Mouse (Mus musculus) pancreas, adult 10 weeks (tissue): ENCODE measurements around the gene Hmmr. TPM values are rescaled to one million over a fixed set of nuclear protein-coding genes. Genes with fewer than 3 reads are reported as not detected.

Source experiments
- polyA plus RNA-seq: library from polyadenylated mRNA; stranded (reverse); fragments of 350-450 nt; fragmentation: Illumina TruSeq; extraction: RNeasy Lipid Tissue Mini Kit (QIAGEN cat#74804); gene quantifications from one replicate; pipeline ENCODE4 v1.2.3, GENCODE M21; 2015; ENCODE audit warnings: low read depth, low replicate concordance; ENCODE audit not compliant: insufficient read depth

The Hmmr gene
- not detected for polyA plus RNA-seq

DNA sequence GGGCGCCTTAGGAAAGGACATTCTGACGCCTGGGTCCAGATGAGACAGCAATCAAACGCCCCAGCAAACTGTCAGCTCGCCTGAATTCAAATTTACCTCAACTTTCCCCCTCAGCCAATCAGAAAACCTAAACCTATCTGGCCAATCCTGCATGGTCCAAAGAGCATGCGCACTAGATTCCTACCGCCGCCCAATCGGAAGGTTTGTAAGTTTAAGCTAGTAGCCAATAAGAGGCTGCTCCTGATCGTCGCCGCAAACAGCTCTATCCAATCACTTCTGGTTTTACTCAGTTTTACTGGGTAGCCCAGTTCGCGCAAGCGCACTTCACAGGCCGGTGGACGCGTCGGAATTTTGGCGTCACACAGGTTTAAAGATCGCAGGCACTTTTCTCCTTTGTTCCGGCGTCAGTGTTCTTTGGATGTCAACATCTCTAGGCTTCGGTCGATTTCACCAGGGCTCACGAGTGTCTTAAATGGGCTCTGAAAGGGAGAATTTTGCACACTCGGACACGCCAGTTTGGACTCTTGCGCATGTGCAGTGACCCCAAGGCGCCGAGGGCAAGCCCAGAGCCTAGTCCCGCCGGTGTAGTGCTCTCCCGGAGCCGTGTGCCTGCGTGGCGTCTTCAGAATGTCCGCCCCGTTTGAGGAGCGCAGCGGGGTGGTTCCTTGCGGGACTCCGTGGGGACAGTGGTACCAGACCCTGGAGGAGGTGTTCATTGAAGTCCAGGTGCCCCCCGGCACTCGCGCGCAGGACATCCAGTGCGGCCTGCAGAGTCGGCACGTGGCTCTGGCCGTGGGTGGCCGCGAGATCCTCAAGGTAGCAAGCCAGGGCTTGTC lies at the start of gene Hmmr, which contains the start of gene Nudcd2:
Gene Hmmr, minus strand, starts transcription at position 84 of the 836 bp plus-strand sequence.
Gene Nudcd2, plus strand, starts transcription at position 329 of the 836 bp plus-strand sequence.

DNA sequence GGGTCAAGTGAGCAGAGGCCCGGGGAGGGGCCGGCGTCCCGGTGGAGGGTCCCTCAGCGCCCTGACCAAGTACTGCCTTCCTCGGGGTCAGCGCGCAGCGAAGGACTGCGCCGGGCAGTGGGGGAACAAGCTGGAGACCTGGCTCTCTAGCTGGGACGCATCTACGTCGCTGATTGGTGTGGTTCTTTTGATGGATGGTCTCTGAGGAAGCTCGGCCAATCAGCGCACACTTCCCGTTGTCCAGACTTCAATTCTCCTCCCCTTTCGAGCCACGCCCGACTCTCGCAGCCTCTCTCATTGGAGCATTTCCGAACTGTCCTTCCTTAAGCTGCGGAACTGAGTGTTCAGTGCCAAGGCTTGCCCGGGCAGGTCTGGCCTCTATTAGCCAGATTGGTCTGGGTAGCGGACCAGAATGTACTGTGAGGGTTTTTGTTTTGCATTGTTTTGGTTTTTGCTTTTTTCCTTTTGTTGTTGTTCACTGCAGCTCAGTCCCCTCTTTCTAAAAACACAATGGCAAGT lies 21.9 kb upstream of the Hmmr start, which contains the start of gene Ccng1:
Gene Ccng1, minus strand, starts transcription at position 203 of the 519 bp plus-strand sequence.

DNA sequence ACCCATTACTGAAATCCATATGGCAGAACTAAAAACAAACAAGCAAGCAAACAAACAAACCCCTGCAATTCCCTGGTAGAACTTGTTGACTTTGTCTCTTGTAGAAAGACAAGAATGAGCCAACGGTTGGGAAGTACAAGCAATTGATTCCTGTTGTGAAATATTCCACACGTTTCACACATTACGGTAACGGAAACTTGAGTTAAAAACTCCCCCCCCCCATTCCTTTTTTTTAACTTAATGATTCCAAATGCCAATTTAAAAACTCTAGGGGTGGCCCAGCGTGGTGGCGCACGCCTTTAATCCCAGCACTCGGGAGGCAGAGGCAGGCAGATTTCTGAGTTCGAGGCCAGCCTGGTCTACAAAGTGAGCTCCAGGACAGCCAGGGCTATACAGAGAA lies 38.1 kb downstream of the Hmmr start, which contains the start of gene Mat2b:
Gene Mat2b, minus strand, starts transcription at position 101 of the 400 bp plus-strand sequence.

Other genes with a start within 250 kb of the Hmmr start
- gene Mat2b, start 38.2 kb downstream of the Hmmr start, polyA plus RNA-seq: 16.8 TPM
- gene Nudcd2, start 245 bp upstream of the Hmmr start, polyA plus RNA-seq: 7.4 TPM
- 12.8 TPM for gene Ccng1, start 21.9 kb upstream of the Hmmr start, polyA plus RNA-seq